Mouse (Mus musculus): ENCODE data around the gene Trip11.

Gene Trip11

DNA sequence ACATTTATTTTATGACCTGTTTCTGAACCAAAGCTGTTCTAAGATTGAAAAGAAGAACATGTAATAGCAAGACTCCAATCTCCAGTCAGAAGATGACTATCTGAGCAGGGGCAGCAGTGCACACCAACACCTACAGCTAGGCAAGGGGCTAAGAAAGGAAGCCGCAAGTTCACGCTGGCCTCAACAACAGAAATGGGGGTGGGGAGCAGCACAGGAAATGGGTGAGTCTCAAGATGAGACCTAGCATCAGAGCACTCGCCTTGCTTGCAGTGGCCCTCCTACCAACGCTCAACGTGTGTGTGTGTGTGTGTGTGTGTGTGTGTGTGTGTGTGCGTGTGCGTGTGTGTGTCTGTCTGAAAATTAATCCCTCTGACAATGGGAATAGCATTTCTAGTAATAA is 16.0 kb downstream of the Trip11 start:
- DNase-seq (ENCODE audit: low spot score in 2 of 2): no peak

DNA sequence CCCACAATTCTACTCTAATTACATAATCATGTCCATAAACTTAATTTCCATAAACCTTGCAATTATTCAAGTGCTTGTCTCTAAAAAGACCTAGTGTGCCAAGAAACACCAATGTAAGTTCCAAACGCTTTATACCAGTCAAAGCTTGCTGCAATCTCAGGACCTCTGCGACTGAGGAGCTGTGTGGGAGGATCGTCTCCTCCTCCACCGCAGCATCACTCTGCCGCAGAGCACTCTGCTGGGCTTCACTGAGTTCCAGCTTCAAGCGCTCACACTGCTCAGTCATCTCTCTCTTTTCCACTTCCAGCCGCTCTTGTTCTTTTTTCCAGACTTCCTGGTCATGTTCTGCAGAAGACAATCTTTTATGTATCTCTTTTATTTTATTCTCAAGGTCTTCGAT is 19.8 kb downstream of the Trip11 start:
- no peak for DNase-seq (ENCODE audit: low spot score in 2 of 2)

DNA sequence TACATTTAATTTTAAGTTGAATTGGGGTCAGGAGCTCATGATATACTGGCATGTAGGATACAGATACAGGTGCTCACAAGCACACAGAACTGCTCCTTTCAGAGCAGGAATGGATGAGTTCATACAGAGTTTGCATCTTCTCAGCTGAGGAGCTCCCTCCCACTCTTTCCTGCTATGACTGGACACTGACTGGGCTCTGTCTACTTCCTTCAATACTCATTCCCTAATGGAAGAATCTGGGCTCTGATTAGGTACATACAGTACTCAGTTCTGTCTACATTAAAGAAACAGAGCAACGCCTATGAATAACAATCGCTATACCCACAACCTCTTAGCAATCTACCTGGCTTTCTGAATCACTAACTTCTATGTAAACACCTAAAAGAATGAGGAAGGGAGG is 20.2 kb downstream of the Trip11 start:
- DNase-seq (ENCODE audit: low spot score in 2 of 2): no peak

DNA sequence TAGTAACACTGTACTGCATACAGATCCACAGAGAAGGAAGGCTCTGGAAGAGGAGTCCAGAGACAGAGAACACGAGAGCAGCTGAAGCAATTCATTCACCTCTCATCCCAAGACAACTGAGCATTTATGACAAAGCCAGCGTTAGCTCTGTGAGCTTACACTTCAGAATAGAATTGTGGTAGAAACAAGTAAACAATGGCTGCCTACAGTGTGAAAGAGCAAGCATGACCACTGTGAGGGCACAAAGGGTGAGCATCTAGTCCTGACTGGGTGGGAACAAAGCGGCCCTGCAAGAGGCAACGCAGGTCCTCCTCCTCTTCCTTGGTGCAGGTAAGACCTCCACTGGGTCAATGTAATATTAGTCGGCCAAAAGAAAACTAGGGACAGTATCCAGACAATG is 22.0 kb downstream of the Trip11 start:
- DNase-seq (ENCODE audit: low spot score in 2 of 2): no peak

- no peak for DNase-seq (ENCODE audit: low spot score in 2 of 2)
Measured at GRCm38 (mm10) chr12:101889351-101889750, 23.7 kb downstream of the Trip11 start.

GRCm38 (mm10) chr12:101888312-101888711 is 24.8 kb downstream of the Trip11 start:
- DNase-seq (ENCODE audit: low spot score in 2 of 2): no peak

GRCm38 (mm10) chr12:101884926-101885325 is 28.1 kb downstream of the Trip11 start:
- DNase-seq (ENCODE audit: low spot score in 2 of 2): no peak

- DNase-seq (ENCODE audit: low spot score in 2 of 2): no peak
Measured at GRCm38 (mm10) chr12:101876374-101876773, 36.7 kb downstream of the Trip11 start.

DNA sequence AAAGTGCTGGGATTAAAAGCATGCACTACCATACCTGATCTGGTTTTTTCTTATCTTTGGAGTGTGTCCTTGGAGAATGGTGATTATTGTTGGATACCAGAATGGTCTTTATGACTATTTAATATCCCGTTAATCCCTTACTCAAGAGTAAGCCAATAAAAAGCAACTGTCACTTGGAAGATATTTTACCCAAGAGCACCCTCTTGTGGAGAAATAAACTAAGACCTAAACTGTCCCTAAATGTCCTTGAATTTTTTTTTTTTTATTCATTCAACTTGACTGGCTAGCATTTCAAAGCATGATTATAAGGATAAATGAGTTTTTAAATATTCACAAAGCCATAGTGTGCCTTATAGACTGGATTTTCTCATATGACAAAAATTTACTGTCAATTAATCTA is 38.0 kb downstream of the Trip11 start:
- DNase-seq (ENCODE audit: low spot score in 2 of 2): no peak

- no peak for DNase-seq (ENCODE audit: low spot score in 2 of 2)
Measured at GRCm38 (mm10) chr12:101862286-101862964, 50.6 kb downstream of the Trip11 start.

DNA sequence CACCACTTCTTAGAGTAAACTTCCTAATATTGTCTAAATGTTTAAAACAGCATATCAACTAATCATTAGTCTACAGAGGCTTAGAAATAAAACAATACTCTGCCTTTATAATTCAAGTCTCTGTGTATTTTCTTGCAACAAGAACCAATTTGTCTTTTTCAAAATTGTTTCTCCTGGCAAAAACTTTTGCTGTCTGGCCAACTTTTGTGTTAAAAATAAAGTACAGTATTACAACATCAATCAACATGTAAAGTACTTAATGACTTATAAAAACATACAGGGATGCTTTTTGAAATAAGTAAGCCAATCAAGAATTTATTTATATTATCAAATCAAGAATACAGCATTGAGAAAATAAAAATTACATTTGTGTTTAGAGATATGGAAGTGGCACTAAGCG is 52.8 kb downstream of the Trip11 start:
- DNase-seq (ENCODE audit: low spot score in 2 of 2): no peak

DNA sequence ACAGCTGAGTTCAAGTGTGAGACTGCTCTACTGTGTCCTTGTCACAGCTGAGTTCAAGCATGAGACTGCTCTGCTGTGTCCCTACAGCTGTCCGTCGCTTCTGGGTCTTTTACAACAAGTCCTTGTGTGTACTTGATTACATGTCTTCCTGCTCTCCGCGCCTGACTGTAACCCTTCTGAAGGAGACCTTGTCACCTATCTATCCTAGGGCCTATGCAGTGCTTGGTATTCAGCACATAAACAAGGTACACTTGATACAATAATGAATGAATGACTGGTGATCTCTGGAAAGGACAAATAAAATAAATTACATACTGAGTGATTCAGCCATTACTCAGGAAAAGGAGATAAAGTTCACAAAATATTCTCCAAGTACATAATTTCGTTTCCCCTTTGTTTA is 55.1 kb downstream of the Trip11 start:
- no peak for DNase-seq (ENCODE audit: low spot score in 2 of 2)

DNA sequence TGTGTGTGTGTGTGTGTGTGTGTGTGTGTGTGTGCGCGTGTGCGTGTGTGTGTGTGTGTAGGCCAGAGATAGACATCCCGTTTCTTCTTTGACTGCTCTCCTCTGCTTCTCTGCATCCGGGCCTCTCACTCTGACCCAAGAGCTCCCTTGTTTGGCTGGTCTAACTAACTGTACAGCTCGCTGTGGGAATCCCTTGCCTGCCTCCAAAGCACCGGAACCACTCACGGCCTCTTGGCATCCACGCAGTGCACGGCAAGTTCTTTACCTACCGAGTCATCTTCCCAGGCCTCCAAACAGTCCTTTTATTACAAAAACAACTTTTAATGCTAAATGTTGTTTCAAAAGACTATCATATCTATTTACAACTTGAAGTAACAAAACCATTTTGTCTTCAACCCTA is 58.7 kb downstream of the Trip11 start:
- no peak for DNase-seq (ENCODE audit: low spot score in 2 of 2)

DNA sequence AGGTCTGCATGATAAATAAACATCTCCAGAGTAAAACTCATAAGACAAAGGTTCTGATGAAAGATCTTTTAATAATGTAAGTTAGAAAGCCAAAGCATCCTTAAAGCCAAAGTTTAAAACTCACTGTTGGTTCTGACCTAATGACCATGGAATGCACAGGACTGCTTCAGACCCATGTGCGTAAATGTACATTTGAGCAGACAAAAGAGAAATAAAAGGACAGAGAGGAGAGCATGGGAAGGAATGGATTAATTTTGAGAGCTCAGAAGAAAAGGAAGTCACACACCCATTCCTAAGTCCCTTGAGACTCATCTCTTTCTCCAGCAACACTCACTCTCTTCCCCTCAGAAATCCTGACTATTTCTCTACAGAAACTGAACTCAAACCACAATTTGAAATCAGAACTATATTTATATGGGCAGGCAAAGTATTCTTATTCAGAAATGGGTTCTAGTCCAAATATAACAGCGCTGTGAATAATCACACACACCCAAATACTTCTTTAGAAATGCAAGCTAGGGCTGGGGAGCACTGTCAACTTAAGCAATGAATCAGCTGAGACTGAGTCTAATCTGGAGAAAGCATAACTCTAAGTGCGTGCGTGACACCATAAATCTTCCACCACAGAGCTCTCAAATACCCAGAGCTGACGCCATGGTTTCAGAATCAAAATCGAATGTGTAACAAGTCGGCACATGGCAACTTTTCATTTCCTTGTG is 61.1 kb downstream of the Trip11 start:
- no peak for DNase-seq (ENCODE audit: low spot score in 2 of 2)

GRCm38 (mm10) chr12:101851314-101851713 is 61.8 kb downstream of the Trip11 start:
- DNase-seq (ENCODE audit: low spot score in 2 of 2): no peak

DNA sequence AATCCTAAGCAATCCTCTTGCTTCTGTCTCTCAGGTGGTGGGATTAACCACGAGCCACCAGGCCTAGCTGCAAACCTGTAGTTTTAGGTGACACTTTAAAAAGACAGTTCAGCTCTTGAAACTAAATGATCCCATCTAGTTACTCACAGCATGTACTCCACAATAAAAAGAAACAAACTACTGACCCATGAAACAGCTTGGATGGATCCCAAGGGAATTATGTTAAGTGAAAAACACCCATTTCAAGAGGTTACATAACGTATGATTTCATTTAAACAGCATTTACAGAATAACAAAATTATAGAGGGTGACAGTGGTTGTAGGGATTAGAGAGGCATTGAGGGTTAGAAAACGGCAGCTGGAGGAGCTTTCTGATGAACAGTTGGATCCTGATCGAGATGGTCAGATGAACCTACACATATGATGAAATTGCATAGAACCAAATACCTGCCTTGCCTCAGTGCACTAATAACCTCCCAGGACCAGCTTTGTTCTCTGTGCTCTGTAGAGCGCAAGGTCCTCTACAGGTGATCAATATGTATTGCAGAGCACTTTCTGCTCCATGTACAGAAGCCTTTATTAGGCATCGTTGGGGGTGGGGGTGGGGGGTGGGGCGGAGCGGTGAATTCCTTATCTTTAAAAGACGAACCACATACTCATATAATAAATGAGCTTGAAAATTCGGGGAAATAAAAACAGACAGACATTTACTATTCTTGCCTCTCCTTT is 76.4 kb downstream of the Trip11 start:
- DNase-seq (ENCODE audit: low spot score in 2 of 2): no peak

GRCm38 (mm10) chr12:101834715-101835114 is 78.4 kb downstream of the Trip11 start:
- DNase-seq (ENCODE audit: low spot score in 2 of 2): no peak

DNA sequence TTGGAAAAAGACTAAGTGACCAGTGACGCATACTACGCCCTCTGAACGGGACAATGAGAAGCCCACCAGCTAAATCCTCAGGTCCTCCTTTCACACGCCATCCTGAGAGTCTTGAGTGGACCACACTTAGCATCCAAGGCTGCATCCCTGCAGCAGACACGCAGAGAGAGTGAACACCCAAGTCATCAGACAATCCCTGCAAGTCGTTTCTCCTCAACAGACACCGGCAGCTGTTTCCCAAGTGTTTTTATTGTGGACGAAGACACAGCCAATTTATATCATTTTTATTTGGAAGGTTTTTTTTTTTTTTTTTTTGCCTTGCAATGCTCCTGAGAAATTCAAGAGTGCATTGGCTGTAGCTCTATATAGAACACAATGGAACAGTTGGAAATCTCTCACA is 79.3 kb downstream of the Trip11 start:
- no peak for DNase-seq (ENCODE audit: low spot score in 2 of 2)

GRCm38 (mm10) chr12:101833115-101833506 is 80.0 kb downstream of the Trip11 start:
- no peak for DNase-seq (ENCODE audit: low spot score in 2 of 2)

DNA sequence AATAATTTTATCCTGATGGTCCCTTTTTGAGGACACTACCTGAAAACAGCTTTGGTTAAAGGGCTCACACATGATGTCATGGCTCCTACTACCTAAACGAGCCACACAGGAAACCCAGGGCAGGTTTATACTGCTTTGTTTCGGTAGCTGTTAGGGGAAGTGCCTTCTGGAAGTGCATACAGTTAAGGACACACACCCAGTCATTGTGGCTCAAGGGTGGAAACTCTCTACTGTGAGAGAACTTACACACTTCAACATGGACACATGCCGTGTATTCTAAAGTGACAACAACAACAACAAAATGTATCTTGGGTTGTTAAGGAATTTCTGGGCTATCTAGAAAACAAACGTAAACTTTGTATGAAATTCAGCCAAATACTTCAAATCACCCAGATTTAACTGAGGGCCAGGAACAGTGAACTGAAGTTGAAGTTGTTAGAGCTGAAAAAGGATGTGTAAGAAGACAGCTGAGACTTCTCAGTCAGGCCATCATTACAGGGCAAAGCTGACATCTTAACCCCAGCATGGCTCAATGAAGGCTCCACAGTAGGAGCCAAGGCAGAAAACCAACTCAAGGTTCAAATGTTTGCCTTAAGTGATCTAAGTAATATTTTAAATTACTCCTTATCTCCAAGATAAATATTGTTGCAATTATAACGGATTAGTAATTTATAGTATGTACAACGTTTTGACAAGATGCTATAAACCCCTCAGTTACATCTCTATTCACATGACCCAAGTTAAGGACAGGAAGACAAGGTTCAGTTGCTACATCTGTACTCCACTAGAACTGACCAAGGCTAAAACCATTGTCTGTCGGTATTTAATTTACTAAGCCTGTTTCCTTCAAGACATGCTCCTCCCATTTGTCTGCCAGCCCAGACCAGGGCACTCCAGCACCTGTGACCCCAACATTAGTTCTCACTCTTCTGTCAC is 80.6 kb downstream of the Trip11 start:
- no peak for DNase-seq (ENCODE audit: low spot score in 2 of 2)

DNA sequence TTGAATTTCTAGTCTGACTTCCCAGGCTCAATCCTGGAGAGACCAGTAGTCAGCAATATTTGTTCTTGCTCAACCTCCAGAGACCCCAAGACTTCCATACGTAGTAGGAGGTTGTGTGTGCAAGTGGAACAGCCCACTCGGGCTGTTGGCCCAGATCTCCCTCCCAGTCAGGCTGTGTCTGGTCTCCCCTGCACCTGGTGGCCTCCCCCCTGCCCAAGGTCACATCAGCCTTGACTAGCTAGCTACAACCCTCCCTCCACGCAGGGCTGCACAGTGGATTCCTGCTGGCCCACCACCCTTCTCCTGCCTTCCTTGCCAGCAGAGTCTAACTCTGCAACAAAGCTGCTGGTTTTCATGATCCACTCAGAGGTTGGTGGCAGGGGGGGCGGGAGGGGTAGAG is 81.8 kb downstream of the Trip11 start:
- no peak for DNase-seq (ENCODE audit: low spot score in 2 of 2)

DNA sequence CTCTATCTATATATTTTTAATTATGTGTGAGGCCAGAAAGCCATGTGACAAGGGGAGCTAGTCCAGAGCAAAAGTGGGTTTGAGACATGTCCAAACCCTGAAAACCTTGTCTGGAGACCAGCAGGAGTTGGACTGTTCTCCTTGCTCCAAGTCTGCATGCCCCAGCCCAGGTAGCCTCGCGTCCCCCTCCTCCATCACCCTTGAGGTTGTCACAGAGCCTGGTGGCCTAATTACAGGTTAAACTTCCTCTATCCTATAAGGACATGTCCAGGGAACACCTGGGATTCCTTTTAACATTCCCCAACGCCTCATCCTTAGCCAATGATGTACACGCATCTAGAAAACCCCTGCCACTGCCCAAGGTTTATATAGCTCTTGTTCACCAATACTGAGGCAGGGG is 89.9 kb downstream of the Trip11 start:
- no peak for DNase-seq (ENCODE audit: low spot score in 2 of 2)

Data from frontal cortex, postnatal 14 days (tissue).